Mouse (Mus musculus): ENCODE measurements around the gene C530008M17Rik. TPM values are rescaled to one million over a fixed set of nuclear protein-coding genes. Genes with fewer than 3 reads are reported as not detected.

Gene C530008M17Rik
- polyA plus RNA-seq, 1 experiment from 2014 or later, result 21.2 TPM

Other genes starting within 250 kb of the C530008M17Rik start
- not detected in 2 replicates for gene Gm7271, start 172.5 kb upstream of the C530008M17Rik start, polyA plus RNA-seq (2014; fragmentation: Nextera tagmentation; extraction: Ambion mirVana)
- 29.3 and 41.3 TPM in 2 replicates for gene Exoc1, start 127.2 kb upstream of the C530008M17Rik start, polyA plus RNA-seq (2014; fragmentation: Nextera tagmentation; extraction: Ambion mirVana)
- 6.4 and 10.1 TPM in 2 replicates for gene Cep135, start 67.8 kb upstream of the C530008M17Rik start, polyA plus RNA-seq (2014; fragmentation: Nextera tagmentation; extraction: Ambion mirVana)
- gene Aasdh, start 249.0 kb downstream of the C530008M17Rik start, polyA plus RNA-seq (2014; fragmentation: Nextera tagmentation; extraction: Ambion mirVana), result 13.2 and 20.8 TPM in 2 replicates

All from kidney, embryonic 14.5 days (tissue).